Mouse (Mus musculus) embryo, embryonic 11.5 days (tissue): ENCODE data around the gene Sbno2.

Source experiments
- DNase-seq: peaks from one replicate; pipeline ENCODE4 v3.0.0-alpha.2; 2012; ENCODE audit warnings: low read depth, low spot score

Gene Sbno2

GRCm38 (mm10) chr10:80036832-80037231 lies 68.5 kb downstream of the Sbno2 start:
- no peak for DNase-seq

- no peak for DNase-seq
Observed at GRCm38 (mm10) chr10:80035686-80036085, 69.7 kb downstream of the Sbno2 start.

- no peak for DNase-seq
Observed at GRCm38 (mm10) chr10:80035148-80035547, 70.2 kb downstream of the Sbno2 start.

- no peak for DNase-seq
Observed at GRCm38 (mm10) chr10:80033511-80034391, 71.6 kb downstream of the Sbno2 start.

GRCm38 (mm10) chr10:80032799-80033480 lies 72.4 kb downstream of the Sbno2 start:
- no peak for DNase-seq

- DNase-seq: no peak
Observed at GRCm38 (mm10) chr10:80030736-80031135, 74.6 kb downstream of the Sbno2 start.

- DNase-seq: no peak
Observed at GRCm38 (mm10) chr10:80030191-80030590, 75.2 kb downstream of the Sbno2 start.

- DNase-seq: no peak
Observed at GRCm38 (mm10) chr10:80028521-80028846, 76.9 kb downstream of the Sbno2 start.

GRCm38 (mm10) chr10:80027681-80028520 lies 77.5 kb downstream of the Sbno2 start:
- no peak for DNase-seq

- DNase-seq: no peak
Observed at GRCm38 (mm10) chr10:80025889-80026288, 79.5 kb downstream of the Sbno2 start.

GRCm38 (mm10) chr10:80025463-80025862 lies 79.9 kb downstream of the Sbno2 start:
- DNase-seq: no peak

GRCm38 (mm10) chr10:80025044-80025347 lies 80.4 kb downstream of the Sbno2 start:
- no peak for DNase-seq

- no peak for DNase-seq
Observed at GRCm38 (mm10) chr10:80024229-80025043, 80.9 kb downstream of the Sbno2 start.

GRCm38 (mm10) chr10:80023758-80024157 lies 81.6 kb downstream of the Sbno2 start:
- DNase-seq: no peak

- DNase-seq: no peak
Observed at GRCm38 (mm10) chr10:80022806-80023205, 82.6 kb downstream of the Sbno2 start.

GRCm38 (mm10) chr10:80022164-80022563 lies 83.2 kb downstream of the Sbno2 start:
- no peak for DNase-seq

GRCm38 (mm10) chr10:80021320-80021641 lies 84.1 kb downstream of the Sbno2 start:
- DNase-seq: no peak

- no peak for DNase-seq
Observed at GRCm38 (mm10) chr10:80020603-80021319, 84.6 kb downstream of the Sbno2 start.

GRCm38 (mm10) chr10:80020191-80020590 lies 85.2 kb downstream of the Sbno2 start:
- DNase-seq: no peak

GRCm38 (mm10) chr10:80019471-80020131 lies 85.8 kb downstream of the Sbno2 start:
- DNase-seq: peak; percentile 26
